Mouse (Mus musculus) cerebellum, postnatal 10 days (tissue): ENCODE data around the gene Grem2.
A peak's percentile ranks its signal among the peaks of the same experiment; 100 is the strongest.

Source experiments
- DNase-seq, 2 experiments: peaks; one replicate each; pipeline ENCODE4 v3.0.0; 2021; ENCODE audit warnings: mixed read lengths in 2 of 2

Gene Grem2

DNA sequence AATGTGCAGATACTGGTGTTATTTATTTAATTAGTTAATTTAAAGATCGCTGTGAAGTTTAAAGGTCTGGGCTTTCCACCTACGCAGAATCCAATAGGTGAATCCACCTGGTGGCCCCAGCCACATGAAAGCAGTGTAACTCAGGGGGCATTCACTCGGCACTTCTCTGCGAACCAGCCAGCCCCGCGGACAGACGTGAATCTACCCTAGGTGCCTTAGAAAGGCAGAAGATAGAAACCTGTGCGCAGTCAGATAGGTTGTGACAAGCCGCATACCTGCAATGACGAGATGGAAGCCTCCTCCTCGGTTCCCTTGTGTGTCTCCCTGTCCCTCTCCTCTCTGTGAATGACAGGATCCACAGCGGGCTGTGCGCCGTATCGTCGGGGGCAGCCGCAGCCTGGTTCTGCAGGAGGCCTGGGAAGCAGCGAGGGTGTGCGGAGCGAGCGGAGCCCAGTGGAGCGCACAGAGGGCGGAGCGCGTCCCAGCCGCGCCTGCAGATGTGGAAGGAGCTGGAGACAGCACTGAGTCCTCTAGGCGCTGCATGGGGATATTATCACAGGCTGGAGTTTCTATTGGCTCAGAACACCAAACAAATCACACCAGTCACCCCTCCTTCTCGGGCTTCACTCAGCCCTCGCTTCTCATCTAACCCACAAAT lies at the start of gene Grem2:
TSS of gene Grem2 (minus strand) at position 522 of the 658 bp plus-strand sequence.
- DNase-seq = peak; percentile 46 to 58

DNA sequence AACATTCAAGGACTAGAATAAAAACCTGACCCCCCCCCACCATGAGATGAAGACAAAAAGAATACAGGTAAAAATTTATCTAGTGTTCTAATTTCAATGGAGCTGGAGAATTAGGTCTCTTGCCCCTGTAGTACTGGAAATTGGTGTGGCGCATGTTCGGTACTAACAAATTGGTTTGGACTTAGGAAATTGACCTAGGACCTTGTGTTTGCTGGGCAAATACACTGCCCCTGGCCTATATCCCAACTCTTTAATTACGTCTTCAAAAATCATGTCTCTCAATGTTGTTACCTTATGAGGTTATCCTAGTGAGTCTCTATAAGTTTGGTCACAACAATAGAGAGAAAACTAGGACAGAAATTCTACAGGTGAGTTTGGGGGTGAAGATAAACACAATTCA lies 38.2 kb upstream of the Grem2 start:
- DNase-seq = no peak

DNA sequence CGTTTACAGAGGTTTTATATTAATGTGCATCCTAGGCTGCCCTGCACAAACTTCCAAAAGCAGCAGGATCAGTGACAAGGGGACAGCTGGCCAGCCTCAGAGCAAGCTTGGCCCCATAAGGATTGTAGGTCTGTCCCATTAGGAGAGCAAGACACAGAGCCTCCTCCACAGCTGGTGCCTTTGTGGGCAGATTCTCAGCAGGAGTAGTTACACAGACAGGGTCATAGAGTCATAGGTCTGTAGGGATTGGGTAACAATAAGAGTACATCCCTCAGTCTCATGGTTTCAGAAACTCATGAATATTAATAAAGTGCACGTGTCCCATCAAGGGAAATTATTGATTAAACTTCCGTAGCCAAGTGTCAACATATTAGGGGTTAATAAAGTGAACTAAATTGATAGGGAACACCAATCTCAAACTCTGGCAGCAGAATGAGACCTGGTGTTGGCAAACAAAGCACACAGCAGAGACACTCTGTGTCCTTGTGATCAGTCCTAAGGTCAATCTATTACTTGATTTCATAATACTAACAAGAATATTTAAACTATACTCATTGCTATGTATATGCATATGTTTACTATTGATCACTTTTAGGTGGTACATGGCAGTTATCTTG lies 9.5 kb upstream of the Grem2 start:
- no peak for DNase-seq

DNA sequence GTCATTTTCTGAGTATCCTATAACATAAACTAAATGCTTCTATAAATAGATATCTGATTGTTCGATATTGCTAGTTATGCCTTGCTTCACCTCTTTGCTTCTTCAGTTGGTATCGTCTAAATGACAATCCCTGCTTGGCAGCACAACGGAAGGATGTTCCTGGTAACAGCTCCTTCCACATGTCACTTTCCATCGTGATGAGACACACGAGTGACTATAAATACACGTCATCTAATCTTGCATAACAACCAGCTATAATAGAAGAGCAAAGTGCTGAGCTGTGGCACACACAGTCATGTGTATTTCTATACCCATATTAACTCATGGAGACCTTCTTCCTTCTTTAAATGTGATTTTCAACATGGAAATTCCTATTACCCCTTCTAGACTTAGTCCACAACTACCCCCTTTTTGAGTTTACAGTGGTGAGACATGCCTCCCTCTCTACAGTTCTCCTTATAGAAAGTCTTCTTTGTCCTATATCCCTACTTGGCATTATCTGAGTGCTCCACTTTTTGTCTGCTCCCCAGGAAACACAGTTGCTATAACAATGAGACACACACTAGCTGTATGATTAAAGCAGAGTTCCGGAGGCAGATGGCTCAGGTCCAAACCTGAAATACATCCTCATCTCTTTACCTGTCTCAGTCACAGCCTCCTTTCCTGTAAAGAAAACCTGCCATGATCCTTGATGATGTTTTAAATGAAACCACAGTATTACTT lies 8.0 kb upstream of the Grem2 start:
- no peak for DNase-seq

DNA sequence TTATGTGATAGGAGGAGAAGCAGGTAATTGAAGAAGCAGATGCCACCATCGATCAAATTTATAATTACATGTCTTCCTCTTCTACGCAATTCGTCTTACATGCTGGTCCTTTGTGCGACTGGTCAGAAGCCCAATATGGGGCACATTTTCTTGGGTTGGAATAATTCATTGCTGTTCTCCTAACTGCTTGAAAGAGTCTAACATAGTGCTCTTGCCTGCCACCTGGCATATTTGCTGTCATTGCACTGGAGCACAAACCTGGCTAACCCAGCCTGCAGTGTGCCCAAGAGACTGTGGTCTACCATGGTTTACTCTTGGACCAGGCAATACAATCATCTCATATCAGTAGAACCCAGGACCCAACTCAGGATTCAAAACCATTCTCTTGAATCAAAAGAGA lies 2.7 kb downstream of the Grem2 start:
- DNase-seq = peak in 1 of 2 experiments; percentile 4

DNA sequence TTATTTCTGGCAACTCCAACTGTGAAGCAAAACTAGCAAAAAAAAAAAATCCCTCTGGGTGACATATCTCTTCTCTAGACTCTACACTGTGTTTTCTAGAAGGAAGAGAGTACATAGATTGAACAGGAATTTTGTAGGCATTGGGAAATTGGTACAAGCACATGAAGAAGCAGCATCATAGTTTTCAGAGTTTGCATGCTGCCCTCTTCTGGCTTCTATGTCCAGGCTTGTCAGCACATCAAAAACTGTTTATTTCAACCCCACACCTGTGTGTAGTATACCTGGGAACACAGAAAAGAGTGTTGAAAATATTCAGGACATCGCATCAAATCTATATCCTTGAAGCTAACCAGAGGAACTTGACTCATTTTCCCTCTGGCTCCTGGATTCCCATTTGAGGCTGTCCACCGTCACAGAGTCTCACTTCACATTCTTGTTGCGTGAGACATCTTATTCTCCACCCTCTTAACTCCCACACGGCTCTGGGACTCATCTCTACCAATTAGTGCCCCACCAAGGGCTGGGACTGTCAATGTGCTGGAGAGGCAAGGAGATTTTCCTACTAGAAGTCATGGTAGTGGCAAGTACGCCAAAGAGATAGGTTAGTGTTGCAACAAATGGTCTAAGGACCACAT lies 3.3 kb downstream of the Grem2 start:
- DNase-seq = no peak

DNA sequence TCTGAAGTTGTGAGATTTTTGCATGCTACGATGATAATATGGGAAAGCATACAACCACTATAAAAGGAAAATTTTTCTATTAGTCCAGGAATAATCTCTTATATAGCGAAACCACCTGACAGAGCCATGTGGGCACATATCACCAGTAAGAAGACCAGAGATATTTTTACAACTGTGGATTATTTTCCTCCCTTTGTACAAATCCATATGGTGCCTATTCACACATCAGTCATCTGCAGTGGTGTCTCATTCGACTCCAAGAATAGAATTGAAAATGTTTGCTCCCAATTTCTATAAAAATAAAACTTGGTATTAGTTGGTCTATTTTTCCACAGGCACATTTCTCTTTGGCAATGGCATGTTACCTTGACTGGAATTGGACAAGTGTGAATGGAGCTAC lies 11.8 kb downstream of the Grem2 start:
- no peak for DNase-seq

DNA sequence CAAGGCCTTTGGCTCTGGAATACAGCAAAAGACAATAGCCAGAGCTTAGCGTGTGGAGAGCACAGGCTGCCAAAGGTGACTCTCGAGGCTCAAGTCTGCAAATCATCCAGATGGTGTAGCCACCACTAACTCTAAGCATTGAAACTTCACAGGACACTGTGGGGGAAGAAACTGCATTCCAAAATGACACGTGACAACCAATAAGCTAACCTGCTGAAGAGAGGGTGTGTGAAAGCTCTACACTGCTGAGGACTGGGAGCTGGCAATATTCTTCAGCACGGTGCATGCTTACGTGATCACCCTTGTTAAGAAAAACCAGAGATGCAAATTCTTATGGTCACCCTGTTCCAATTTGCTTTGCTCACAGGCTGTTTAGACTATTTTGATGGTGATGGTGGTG lies 13.4 kb downstream of the Grem2 start:
- no peak for DNase-seq

DNA sequence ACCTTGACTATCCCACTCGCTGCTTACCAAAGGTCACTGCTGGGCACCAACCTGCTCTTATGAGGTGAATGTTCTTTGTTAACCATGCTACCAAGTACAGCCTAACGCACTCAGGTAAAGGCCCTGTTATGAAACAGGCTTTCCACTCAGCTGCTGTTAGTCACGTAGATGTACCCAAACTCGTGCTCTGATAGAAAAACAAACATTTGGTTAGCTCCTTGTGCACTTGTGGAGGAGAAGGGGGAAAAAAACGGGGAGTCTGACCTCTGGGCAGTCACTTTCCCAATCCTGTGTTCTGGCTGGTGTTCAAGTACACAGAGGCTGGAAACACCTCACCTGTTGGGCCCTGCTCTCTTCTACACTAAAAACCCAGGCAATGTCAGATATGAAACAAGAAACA lies 14.0 kb downstream of the Grem2 start:
- no peak for DNase-seq

DNA sequence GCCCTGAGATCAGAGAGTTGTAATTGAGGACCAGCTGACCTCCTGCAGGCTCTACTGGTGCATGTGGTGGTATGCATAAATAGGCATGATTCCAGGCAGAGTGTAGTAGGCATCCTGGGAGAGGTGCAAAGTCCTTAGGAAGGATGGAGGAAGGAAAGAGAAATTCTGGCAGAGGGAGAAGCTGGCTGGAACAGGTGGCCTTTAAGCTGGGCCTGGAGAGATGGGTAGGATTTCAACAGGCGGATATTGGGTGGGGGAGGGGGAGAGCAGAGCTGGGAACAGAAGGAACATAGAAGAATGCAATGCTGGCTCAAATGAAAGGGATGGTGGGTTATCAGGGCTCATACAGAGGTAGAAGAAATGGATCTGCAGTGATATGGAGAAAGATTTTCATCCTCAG lies 18.9 kb downstream of the Grem2 start:
- DNase-seq = peak; percentile 5 to 10

DNA sequence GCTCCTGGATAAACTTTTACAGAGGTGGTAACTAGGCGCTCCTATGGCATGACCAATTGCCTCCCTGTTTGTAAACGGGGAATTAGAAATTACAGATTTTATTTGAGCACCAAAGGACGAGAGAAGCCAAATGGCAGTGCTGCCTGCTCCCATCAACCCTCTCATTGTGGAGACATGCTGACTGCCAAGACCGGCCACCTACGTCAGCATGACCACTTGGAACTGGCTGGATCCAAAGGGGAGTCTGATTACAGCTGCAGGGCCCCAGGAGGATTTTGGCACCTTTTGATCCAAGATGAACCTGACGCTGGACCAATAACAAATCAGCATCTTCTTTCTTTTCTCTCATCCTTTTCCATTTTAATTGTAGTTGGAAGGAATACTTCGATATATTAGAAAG lies 29.1 kb downstream of the Grem2 start:
- DNase-seq = no peak

DNA sequence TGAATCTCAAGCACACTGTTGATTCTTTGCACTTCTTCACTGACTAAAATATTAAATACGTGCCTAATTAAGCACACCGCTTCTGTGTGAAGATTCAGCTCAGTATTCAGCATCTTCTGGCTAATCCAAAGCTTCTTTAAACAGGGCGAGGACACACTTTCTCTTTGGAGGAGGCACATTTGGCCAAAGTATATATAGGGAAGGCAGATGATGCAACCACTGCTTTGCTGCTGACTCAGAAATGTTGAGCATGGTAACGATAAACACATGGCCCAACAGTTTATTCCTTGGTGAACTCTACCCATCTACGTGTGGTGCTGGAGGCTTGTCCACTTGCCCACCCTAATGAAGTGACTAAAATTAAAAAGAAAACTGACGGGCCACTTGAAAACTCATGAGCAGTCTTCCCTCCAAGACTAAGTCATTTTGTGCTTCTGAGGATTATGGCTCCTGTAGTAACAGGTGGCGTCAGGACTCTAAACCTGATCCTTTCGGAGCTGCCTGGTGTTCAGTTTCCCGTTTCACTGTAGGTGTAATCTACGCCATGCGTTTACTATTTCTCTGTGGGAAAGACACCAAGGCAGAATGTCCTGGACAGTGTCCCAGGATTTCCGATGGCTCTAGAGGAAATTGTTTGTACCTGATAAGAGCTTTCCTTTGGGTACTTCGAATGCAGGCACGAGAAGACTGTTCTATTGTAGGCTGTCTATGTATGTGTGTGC lies 32.8 kb downstream of the Grem2 start:
- no peak for DNase-seq

DNA sequence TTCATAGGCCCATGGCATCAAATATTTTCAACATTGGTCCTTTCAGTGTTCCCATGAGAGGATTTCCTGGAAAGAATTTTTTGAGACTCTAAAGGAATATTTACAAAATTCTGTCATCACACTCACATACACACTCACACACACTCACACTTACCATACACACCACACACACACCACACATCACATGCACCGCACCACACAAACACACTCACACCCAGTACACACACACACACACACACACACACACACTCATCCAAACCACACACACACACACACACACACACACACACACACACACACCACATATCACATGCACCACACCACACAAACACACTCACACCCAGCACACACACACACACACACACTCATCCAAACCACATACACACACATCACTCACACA lies 33.5 kb downstream of the Grem2 start:
- no peak for DNase-seq

DNA sequence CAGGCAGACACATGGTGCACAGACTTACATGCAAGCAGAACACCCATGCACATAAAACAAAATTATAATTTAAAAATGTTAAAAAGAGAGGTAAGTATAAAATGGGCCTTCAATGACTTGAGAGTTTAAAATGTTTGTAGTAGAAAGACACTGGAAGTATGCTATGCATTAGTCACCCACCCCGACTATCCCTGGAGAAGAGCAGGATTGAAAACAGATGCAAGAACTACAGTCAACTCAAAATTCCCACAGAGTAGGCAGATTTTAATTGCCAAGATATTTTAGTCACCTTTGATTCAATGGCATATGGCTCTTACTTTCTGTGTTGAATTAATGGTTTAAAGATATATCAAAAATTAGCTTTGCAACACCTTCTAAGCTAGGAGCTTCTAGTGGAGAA lies 39.1 kb downstream of the Grem2 start:
- no peak for DNase-seq

DNA sequence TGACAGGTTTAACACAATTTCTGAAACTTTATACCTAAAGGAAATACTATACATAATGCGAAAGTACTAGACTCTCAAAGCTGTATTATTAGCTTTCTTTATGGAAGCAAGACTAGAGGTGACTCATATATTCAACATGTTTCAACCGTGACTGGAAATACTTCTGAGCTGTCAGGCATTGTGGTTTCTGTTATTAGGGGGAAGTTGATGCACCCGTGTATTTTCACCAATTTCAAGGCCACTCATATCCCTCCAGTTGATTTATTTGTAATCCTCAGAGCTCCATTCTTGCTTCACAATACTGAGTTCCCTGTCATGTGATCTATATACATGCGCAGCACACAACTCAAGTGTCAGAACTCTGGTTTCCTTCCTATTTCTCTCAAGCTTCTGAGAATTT lies 46.4 kb downstream of the Grem2 start:
- DNase-seq = no peak

DNA sequence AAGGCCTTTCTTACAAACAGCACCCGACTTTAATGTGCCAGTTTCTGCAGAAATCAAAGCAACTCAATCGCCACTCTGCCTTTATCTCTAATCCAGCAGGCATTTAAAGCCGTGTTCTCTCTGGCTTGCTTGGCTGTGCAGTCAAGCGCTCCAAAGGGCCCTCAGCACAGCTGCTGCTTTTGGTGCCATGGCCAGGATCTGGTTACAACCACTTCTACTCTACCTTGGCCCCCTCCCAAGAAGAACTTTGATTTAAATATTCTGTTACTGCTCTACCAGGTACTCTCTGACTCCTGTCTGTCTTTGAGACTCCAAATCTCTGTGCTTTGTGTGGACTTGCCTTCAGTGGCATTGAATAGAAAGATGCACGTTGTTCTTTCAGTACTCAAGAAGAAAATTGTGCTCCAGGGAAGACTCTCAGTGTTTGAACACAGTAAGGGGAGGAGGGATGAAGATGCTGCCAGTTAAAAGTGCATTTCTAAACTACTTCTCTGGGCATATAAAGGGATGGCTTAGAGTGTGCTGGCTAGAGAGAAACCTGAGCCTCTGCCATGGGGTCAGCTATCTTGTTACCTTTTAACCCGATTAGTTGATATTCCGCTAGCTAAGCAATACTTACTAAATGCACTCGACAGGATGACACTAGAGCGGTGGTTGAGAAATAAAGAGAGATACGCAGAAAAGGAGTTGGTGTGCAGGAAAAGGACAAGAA lies 61.1 kb downstream of the Grem2 start:
- peak; percentile 44 to 54 for DNase-seq

DNA sequence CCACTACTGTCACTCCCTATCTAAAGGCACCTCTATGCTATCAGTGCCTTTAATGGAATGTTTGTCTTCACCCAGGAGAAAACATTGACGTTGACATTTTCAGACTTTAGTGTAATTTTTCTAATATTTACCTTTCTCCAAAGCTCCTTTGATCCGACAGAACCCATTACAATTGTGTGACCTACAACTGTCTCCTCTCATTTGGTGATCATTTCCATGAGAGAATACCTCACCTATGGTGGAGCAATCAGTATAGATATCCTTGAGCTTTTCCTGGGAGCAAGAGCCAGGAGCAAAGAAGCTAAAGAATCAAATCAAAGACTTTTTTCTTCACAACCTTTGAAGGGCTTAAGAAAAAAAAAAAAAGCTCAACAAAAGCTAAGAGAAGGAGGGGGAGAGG lies 65.4 kb downstream of the Grem2 start:
- no peak for DNase-seq

DNA sequence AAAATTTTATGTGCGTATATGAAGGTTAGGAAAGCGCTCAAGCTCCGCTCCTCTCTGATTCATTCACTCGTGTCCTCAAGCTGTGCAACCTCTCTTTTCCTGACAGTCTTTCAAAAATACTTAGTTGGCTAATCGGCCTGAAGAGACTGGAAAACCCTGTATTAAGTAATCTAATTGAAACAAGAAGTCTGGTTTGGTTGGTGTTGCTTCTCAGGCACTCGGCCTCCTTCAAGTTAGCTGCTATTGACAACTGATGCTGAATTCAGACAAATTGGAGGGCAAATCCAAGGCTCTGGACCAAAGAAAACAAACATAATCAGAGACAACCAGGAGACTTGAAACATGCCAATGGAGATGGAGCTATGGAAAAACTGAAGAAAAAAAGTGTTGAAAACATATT lies 76.8 kb downstream of the Grem2 start:
- no peak for DNase-seq

DNA sequence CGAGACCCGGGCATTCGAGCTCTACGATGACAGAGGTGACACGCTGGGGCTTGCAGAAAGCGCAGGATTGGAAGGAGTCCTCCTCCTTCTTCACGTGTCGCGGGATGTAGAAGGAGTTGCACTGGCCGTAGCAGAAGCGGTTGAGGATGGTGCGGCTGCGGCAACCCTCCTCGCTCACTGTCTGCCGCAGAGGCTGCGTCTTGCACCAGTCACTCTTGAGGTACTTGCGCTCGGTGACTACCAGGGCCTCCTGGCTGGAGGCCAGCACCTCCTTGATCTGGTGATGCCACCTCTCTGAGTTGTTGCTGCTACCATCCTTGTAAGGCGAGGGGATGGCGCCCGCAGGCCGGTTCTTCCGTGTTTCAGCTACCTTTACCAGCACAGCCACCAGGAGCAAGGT lies 84.8 kb downstream of the Grem2 start:
- DNase-seq = no peak

DNA sequence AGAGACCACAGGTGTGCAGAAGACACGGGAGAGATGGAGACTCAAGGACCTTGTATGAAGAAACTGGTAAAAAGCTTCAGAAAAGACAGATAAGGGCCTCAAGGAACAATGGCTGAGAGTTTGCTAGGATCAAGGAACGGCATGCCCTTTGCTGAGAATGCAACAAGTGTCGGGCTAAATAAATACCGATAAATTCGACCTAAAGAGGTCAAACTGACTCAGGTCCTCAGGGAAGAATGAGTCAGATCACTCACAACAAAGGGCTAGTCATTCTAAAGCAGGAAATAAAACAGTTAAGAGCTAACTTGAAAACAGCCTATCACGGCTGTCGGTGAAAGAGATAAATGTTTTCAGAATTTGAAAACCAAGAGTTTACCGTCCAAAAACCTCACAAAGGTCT lies 95.1 kb downstream of the Grem2 start:
- DNase-seq = no peak

DNA sequence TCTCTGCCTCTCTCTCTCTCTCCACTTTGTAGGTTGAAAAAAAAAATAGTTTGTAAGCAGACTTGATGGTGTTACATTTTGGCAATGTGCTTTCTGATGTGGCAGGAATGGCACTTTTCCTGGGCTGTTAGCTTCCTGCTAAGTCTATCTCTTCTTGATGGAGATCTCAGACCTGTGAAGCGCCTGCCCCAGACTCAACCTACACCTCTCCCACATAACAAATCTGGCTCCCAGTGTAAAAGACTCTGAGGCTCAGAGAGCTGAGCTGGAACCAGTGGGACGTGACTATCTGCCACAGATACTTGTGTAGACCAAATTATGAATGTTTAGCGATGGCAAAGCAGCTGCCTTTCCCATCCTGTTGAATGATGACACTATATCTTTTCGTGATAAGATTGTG lies 109.8 kb downstream of the Grem2 start:
- no peak for DNase-seq

DNA sequence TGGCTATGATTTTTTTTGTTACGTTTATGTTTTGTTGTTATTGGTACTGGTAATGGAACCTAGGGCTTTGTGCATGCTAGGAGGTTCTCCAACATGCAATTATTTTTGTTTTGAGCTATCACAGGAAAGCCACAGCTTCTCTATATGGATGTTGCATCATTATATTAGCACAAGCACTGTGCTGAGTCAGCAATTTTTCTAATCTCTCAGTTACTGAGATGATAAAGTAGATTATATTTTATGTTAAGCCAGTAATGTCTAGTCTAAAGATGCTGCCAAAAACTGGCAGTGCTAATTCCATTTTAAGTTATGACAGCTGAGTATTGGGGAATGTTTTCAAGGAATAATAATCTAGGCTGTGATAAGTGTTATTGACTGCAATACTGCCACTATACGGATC lies 133.0 kb downstream of the Grem2 start:
- DNase-seq = no peak
